ENCODE assay signal across 29 mouse cellular contexts in the genomic region with DNA sequence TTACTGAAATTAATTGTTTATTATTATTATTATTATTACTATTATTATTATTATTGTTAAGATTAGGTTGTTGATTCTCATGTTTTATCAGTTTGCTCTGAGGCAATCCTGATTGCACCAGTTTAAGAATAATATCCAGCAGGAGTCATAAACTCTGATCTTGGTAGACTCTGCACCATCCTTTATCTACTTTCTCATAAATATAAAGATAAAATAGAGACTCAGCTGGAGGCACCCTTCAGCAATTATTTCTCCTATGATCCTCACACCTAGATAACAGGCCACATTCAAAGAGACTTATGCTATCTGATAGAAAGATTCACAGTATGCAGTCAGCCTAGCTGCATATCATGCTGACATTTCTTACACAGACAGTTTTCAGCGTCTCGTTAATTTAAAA.
DNase-seq lines count a peak whose midpoint lies in the region; ATAC-seq and TF ChIP-seq lines count a peak whose summit lies in the region.
"Had no signal": no experiment of that assay in that cellular context is flagged by ENCODE, and none has a peak within 500 bp of the region (broad histone marks: within the 10 kb centered on the region; RNA-seq: fewer than 3 reads in every experiment).

No protein-coding gene starts in this region.

- no peak overlapping the region for H3K4me2 ChIP-seq in forebrain, embryonic 12.5 days
- H3K4me2 ChIP-seq in forebrain, embryonic 11.5 days (ENCODE audit: low read depth, low read length, severe bottlenecking), result no peak overlapping the region
- no peak overlapping the region for H3K4me2 ChIP-seq in midbrain, embryonic 13.5 days (replicated peaks)
- H3K4me2 ChIP-seq in midbrain, postnatal 0 days (ENCODE audit: low read depth, low read length, poor library complexity, severe bottlenecking), result no peak overlapping the region
- H3K4me2 ChIP-seq in intestine, embryonic 16.5 days (ENCODE audit: low read depth, low read length), result no peak overlapping the region
- H3K4me2 ChIP-seq in neural tube, embryonic 15.5 days, result no peak overlapping the region
- H3K4me2 ChIP-seq: embryonic facial prominence, embryonic 13.5 days; embryonic facial prominence, embryonic 15.5 days had no signal

- no peak for TF ChIP-seq CTCF in midbrain, postnatal 0 days (IDR thresholded peaks at IDR 0.05)
- TF ChIP-seq CTCF in brain, embryonic 14.5 days (IDR thresholded peaks at IDR 0.05; ENCODE audit: borderline replicate concordance, extremely low read depth, insufficient read depth, insufficient read length), result no peak

- no peaks in the 10 kb centered on the region for H3K4me1 ChIP-seq in forebrain, embryonic 12.5 days
- no peaks in the 10 kb centered on the region for H3K4me1 ChIP-seq in forebrain, embryonic 11.5 days (replicated peaks; ENCODE audit: control insufficient read depth, insufficient read depth, low read length)
- H3K4me1 ChIP-seq in midbrain, embryonic 13.5 days (replicated peaks), result no peaks in the 10 kb centered on the region
- H3K4me1 ChIP-seq in midbrain, postnatal 0 days (ENCODE audit: insufficient read depth, low read length), result no peaks in the 10 kb centered on the region
- no peaks in the 10 kb centered on the region for H3K4me1 ChIP-seq in intestine, embryonic 16.5 days (ENCODE audit: control insufficient read depth, insufficient read depth, low read length)
- no peaks in the 10 kb centered on the region for H3K4me1 ChIP-seq in neural tube, embryonic 15.5 days
- H3K4me1 ChIP-seq: embryonic facial prominence, embryonic 13.5 days; embryonic facial prominence, embryonic 15.5 days; forebrain, embryonic 10.5 days had no signal

- no peak for TF ChIP-seq POLR2A in brain, embryonic 14.5 days (IDR thresholded peaks at IDR 0.05; ENCODE audit: borderline replicate concordance, extremely low read depth, insufficient read depth, insufficient read length, poor library complexity, severe bottlenecking)

- H3K27me3 ChIP-seq in forebrain, embryonic 12.5 days, result no peaks in the 10 kb centered on the region
- no peaks in the 10 kb centered on the region for H3K27me3 ChIP-seq in forebrain, embryonic 11.5 days (ENCODE audit: control insufficient read depth, insufficient read depth, low read length)
- no peaks in the 10 kb centered on the region for H3K27me3 ChIP-seq in midbrain, embryonic 13.5 days
- no peaks in the 10 kb centered on the region for H3K27me3 ChIP-seq in midbrain, postnatal 0 days (ENCODE audit: insufficient read depth, low read length)
- no peaks in the 10 kb centered on the region for H3K27me3 ChIP-seq in intestine, embryonic 16.5 days (replicated peaks; ENCODE audit: control insufficient read depth, insufficient read depth, low read length)
- no peaks in the 10 kb centered on the region for H3K27me3 ChIP-seq in neural tube, embryonic 15.5 days (replicated peaks)
- H3K27me3 ChIP-seq: CH12.LX; embryonic facial prominence, embryonic 13.5 days; embryonic facial prominence, embryonic 15.5 days had no signal

- no peaks in the 10 kb centered on the region for H3K36me3 ChIP-seq in forebrain, embryonic 12.5 days (replicated peaks)
- H3K36me3 ChIP-seq in forebrain, embryonic 11.5 days (ENCODE audit: control insufficient read depth, insufficient read depth, low read length), result no peaks in the 10 kb centered on the region
- H3K36me3 ChIP-seq in midbrain, embryonic 13.5 days, result no peaks in the 10 kb centered on the region
- H3K36me3 ChIP-seq in midbrain, postnatal 0 days (ENCODE audit: insufficient read depth, low read length), result no peaks in the 10 kb centered on the region
- H3K36me3 ChIP-seq in intestine, embryonic 16.5 days (ENCODE audit: control insufficient read depth, insufficient read depth, low read length), result no peaks in the 10 kb centered on the region
- no peaks in the 10 kb centered on the region for H3K36me3 ChIP-seq in neural tube, embryonic 15.5 days
- H3K36me3 ChIP-seq: embryonic facial prominence, embryonic 13.5 days; embryonic facial prominence, embryonic 15.5 days; forebrain, embryonic 10.5 days; G1E had no signal

- no peak overlapping the region for H3K4me3 ChIP-seq in forebrain, embryonic 12.5 days (replicated peaks)
- no peak overlapping the region for H3K4me3 ChIP-seq in forebrain, embryonic 11.5 days (ENCODE audit: low read depth, low read length)
- no peak overlapping the region for H3K4me3 ChIP-seq in midbrain, embryonic 13.5 days (replicated peaks)
- no peak overlapping the region for H3K4me3 ChIP-seq in midbrain, postnatal 0 days (ENCODE audit: low read depth, low read length)
- no peak overlapping the region for H3K4me3 ChIP-seq in intestine, embryonic 16.5 days (ENCODE audit: low read length)
- no peak overlapping the region for H3K4me3 ChIP-seq in neural tube, embryonic 15.5 days (replicated peaks)
- H3K4me3 ChIP-seq: embryonic facial prominence, embryonic 13.5 days; embryonic facial prominence, embryonic 15.5 days; erythroblast, embryonic 14.5 days; forebrain, embryonic 10.5 days had no signal

- 0 out of 2 replicates have a peak, but pooled peaks have one; percentile 20 for ATAC-seq in forebrain, embryonic 12.5 days (ENCODE audit: low FRiP score)
- no peak for ATAC-seq in forebrain, embryonic 11.5 days (replicated peaks; ENCODE audit: low FRiP score)
- 0 out of 2 replicates have a peak, but pooled peaks have one; percentile 55 for ATAC-seq in midbrain, embryonic 13.5 days
- ATAC-seq in midbrain, postnatal 0 days (ENCODE audit: low FRiP score), result no peak
- ATAC-seq in intestine, embryonic 16.5 days, result peak; percentile 91
- ATAC-seq in neural tube, embryonic 15.5 days (ENCODE audit: low FRiP score), result no peak
- ATAC-seq: activated CD4-positive, CD25-positive, alpha-beta regulatory T cell, adult 4 months; CD4-positive, CD25-positive, alpha-beta regulatory T cell, adult 4 months; forebrain, embryonic 16.5 days; Patski had no signal

- no peak overlapping the region for H3K9ac ChIP-seq in forebrain, embryonic 12.5 days
- H3K9ac ChIP-seq in forebrain, embryonic 11.5 days (ENCODE audit: low read length), result no peak overlapping the region
- no peak overlapping the region for H3K9ac ChIP-seq in midbrain, embryonic 13.5 days (replicated peaks)
- H3K9ac ChIP-seq in midbrain, postnatal 0 days (replicated peaks; ENCODE audit: low read length, poor library complexity, severe bottlenecking), result no peak overlapping the region
- H3K9ac ChIP-seq in intestine, embryonic 16.5 days (ENCODE audit: low read depth, low read length), result no peak overlapping the region
- no peak overlapping the region for H3K9ac ChIP-seq in neural tube, embryonic 15.5 days (replicated peaks)
- H3K9ac ChIP-seq: embryonic facial prominence, embryonic 13.5 days; embryonic facial prominence, embryonic 15.5 days had no signal

- DNase-seq in forebrain, embryonic 11.5 days (ENCODE audit: low spot score), result no peak
- no peak for DNase-seq in midbrain, postnatal 0 days (ENCODE audit: low spot score)
- DNase-seq in brain, embryonic 14.5 days (ENCODE audit: low read depth), result peak; percentile 39
- no peak for DNase-seq in thymus, postnatal 36 days
- DNase-seq: adrenal gland, adult 8-10 months; adrenal gland, postnatal 14 days; adrenal gland, postnatal 36 days; B cell, adult 2 months; cerebellum, adult 11 months; cerebellum, adult 18-20 months; cerebellum, adult 8-10 months; cerebellum, adult 9-11 months; cerebellum, postnatal 14 days; cerebellum, postnatal 36 days; embryo, embryonic 11 days had no signal

- no peak overlapping the region for H3K27ac ChIP-seq in forebrain, embryonic 12.5 days
- H3K27ac ChIP-seq in forebrain, embryonic 11.5 days (ENCODE audit: low read depth, low read length), result no peak overlapping the region
- H3K27ac ChIP-seq in midbrain, embryonic 13.5 days, result no peak overlapping the region
- no peak overlapping the region for H3K27ac ChIP-seq in midbrain, postnatal 0 days (ENCODE audit: low read depth, low read length)
- H3K27ac ChIP-seq in intestine, embryonic 16.5 days (ENCODE audit: low read length), result no peak overlapping the region
- no peak overlapping the region for H3K27ac ChIP-seq in neural tube, embryonic 15.5 days (replicated peaks)
- H3K27ac ChIP-seq: embryonic facial prominence, embryonic 13.5 days; embryonic facial prominence, embryonic 15.5 days; forebrain, embryonic 10.5 days had no signal

- no peaks in the 10 kb centered on the region for H3K9me3 ChIP-seq in forebrain, embryonic 12.5 days
- H3K9me3 ChIP-seq in forebrain, embryonic 11.5 days (ENCODE audit: control insufficient read depth, low read length), result no peaks in the 10 kb centered on the region
- no peaks in the 10 kb centered on the region for H3K9me3 ChIP-seq in midbrain, embryonic 13.5 days
- no peaks in the 10 kb centered on the region for H3K9me3 ChIP-seq in midbrain, postnatal 0 days (ENCODE audit: low read length)
- H3K9me3 ChIP-seq in intestine, embryonic 16.5 days (ENCODE audit: control insufficient read depth, low read length), result no peaks in the 10 kb centered on the region
- no peaks in the 10 kb centered on the region for H3K9me3 ChIP-seq in neural tube, embryonic 15.5 days (replicated peaks)
- H3K9me3 ChIP-seq: embryonic facial prominence, embryonic 13.5 days; embryonic facial prominence, embryonic 15.5 days; forebrain, embryonic 10.5 days; G1E had no signal

- WGBS in forebrain, embryonic 12.5 days, result 87% methylated on average over 2 of the region's 2 CpGs
- 85% methylated on average over 2 of the region's 2 CpGs for WGBS in forebrain, embryonic 11.5 days
- WGBS in midbrain, embryonic 13.5 days, result 74% methylated on average over 2 of the region's 2 CpGs
- 62% methylated on average over 2 of the region's 2 CpGs for WGBS in midbrain, postnatal 0 days
- 60% methylated on average over 2 of the region's 2 CpGs for WGBS in intestine, embryonic 16.5 days
- 74% methylated on average over 2 of the region's 2 CpGs for WGBS in neural tube, embryonic 15.5 days

Comparison
In these comparisons a context has a peak if more than half of its experiments do, and no peak if none do; other contexts are left out.
1. ATAC-seq: peak in forebrain, embryonic 12.5 days (single experiment), midbrain, embryonic 13.5 days (single experiment) and intestine, embryonic 16.5 days (single experiment); none in forebrain, embryonic 11.5 days (single experiment), midbrain, postnatal 0 days (single experiment) and neural tube, embryonic 15.5 days (single experiment).